Mouse (Mus musculus): ENCODE data around the gene Mok.

DNA sequence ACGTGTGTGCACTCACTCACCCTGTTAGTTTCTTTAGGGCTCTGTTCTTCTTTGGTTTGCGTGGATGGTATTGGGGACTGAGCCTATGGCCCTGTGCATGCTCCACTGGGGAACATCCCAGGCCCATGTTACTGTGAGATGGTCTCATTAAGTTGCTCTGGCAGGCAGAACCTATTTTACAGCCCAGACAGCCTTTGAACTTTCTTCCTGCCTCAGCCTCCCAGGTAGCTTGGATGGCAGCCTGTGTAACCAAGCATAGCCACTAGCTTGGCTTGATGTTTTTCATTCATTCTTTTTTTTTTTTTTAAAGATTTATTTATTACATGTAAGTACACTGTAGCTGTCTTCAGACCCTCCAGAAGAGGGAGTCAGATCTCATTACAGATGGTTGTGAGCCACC, 44.5 kb upstream of the Mok start:
- no peak for TF ChIP-seq POLR2A (IDR thresholded peaks at IDR 0.05; ENCODE audit: insufficient read length, low read depth)
- no peak for TF ChIP-seq USF1 (IDR thresholded peaks at IDR 0.05; ENCODE audit: low read depth)
- TF ChIP-seq MAX (IDR thresholded peaks at IDR 0.05; ENCODE audit: low read depth) = no peak
- no peak for TF ChIP-seq POLR2AphosphoS2 (IDR thresholded peaks at IDR 0.05; ENCODE audit: insufficient read length, low read depth)
- no peak for TF ChIP-seq REST (IDR thresholded peaks at IDR 0.05; ENCODE audit: insufficient read depth, insufficient read length)
- TF ChIP-seq TCF3 (IDR thresholded peaks at IDR 0.05; ENCODE audit: insufficient read length, low read depth) = no peak
- no peak for TF ChIP-seq CEBPB (IDR thresholded peaks at IDR 0.05; ENCODE audit: insufficient read depth, poor library complexity, severe bottlenecking)
- no peak for TF ChIP-seq MYOG (IDR thresholded peaks at IDR 0.05; ENCODE audit: control insufficient read depth in 1 of 3, insufficient read depth in 1 of 3, insufficient read length in 2 of 3, low read depth in 2 of 3)
- no peak for TF ChIP-seq SRF (IDR thresholded peaks at IDR 0.05; ENCODE audit: control insufficient read depth, insufficient read length, low read depth)
- TF ChIP-seq MYOD1 (IDR thresholded peaks at IDR 0.05; ENCODE audit: control insufficient read depth in 1 of 3, insufficient read length in 2 of 3, low read depth in 2 of 3) = no peak
- TF ChIP-seq TCF12 (IDR thresholded peaks at IDR 0.05; ENCODE audit: insufficient read depth, poor library complexity, severe bottlenecking) = no peak
- no peak for TF ChIP-seq E2F4 (IDR thresholded peaks at IDR 0.05; ENCODE audit: insufficient read depth)
